Mouse (Mus musculus) intestine, postnatal 0 days (tissue): ENCODE data around the gene Trmt44. TPM values are rescaled to one million over a fixed set of nuclear protein-coding genes. Genes with fewer than 3 reads are reported as not detected.

ENCODE experiments used
- ATAC-seq: fragments of 200-750 bp; cut with Nextera tagmentation; 2 replicates; pipeline ENCODE4 v1.8.0; 2017; ENCODE audit warnings: mild to moderate bottlenecking, moderate TSS enrichment, moderate library complexity
- H3K27ac ChIP-seq: fragments of 300-500 bp; sonication (generic); 2 replicates; pipeline ENCODE4 v1.5.1; 2014; ENCODE audit warnings: mild to moderate bottlenecking, low read depth, low read length, moderate library complexity
- H3K27me3 ChIP-seq: fragments of 300-500 bp; sonication (generic); replicated peaks from 2 replicates; pipeline ENCODE4 v1.6.1; 2014; ENCODE audit warnings: low read length, mixed read lengths; ENCODE audit not compliant: control insufficient read depth, insufficient read depth
- H3K36me3 ChIP-seq: fragments of 300-500 bp; sonication (generic); 2 replicates; pipeline ENCODE4 v1.6.1; 2014; ENCODE audit warnings: mild to moderate bottlenecking, moderate library complexity; ENCODE audit not compliant: control insufficient read depth, insufficient read depth
- H3K4me1 ChIP-seq: fragments of 300-500 bp; sonication (generic); replicated peaks from 2 replicates; pipeline ENCODE4 v1.6.1; 2014; ENCODE audit warnings: antibody characterized with exemption, low read length, mixed read lengths; ENCODE audit not compliant: control insufficient read depth, insufficient read depth
- H3K4me2 ChIP-seq: fragments of 300-500 bp; sonication (generic); replicated peaks from 2 replicates; pipeline ENCODE4 v1.6.1; 2014; ENCODE audit warnings: low read depth, mild to moderate bottlenecking, moderate library complexity
- H3K4me3 ChIP-seq: fragments of 300-500 bp; sonication (generic); 2 replicates; pipeline ENCODE4 v1.5.1; 2014; ENCODE audit warnings: low read depth, low read length
- H3K9ac ChIP-seq: fragments of 300-500 bp; sonication (generic); 2 replicates; pipeline ENCODE4 v1.6.1; 2014; ENCODE audit warnings: mild to moderate bottlenecking, low read depth, low read length
- H3K9me3 ChIP-seq: fragments of 300-500 bp; sonication (generic); 2 replicates; pipeline ENCODE4 v1.6.1; 2016; ENCODE audit warnings: mixed run types; ENCODE audit not compliant: control insufficient read depth
- CTCF ChIP-seq: sonication (generic); IDR thresholded peaks from 2 replicates; pipeline ENCODE4 v1.5.1; 2016; ENCODE audit warnings: low read depth, mild to moderate bottlenecking, control low read depth, antibody characterized with exemption, moderate library complexity
- WGBS: fragments of 180-500 bp; shearing (Covaris S2); extraction: QIAGEN DNeasy Blood & Tissue Kit; methylation state at CpG from one replicate; pipeline ENCODE4 v1.1.7; 2014; 5-methylcytosine and 5-hydroxymethylcytosine counted together
- polyA plus RNA-seq: library from polyadenylated mRNA; unstranded; fragments of >200 nt; fragmentation: Nextera tagmentation; extraction: Ambion mirVana; gene quantifications from 2 replicates; pipeline ENCODE4 v1.2.1, GENCODE M21; 2015

The Trmt44 gene
- polyA plus RNA-seq, 1 experiment from 2014 or later: 3.6 TPM

DNA sequence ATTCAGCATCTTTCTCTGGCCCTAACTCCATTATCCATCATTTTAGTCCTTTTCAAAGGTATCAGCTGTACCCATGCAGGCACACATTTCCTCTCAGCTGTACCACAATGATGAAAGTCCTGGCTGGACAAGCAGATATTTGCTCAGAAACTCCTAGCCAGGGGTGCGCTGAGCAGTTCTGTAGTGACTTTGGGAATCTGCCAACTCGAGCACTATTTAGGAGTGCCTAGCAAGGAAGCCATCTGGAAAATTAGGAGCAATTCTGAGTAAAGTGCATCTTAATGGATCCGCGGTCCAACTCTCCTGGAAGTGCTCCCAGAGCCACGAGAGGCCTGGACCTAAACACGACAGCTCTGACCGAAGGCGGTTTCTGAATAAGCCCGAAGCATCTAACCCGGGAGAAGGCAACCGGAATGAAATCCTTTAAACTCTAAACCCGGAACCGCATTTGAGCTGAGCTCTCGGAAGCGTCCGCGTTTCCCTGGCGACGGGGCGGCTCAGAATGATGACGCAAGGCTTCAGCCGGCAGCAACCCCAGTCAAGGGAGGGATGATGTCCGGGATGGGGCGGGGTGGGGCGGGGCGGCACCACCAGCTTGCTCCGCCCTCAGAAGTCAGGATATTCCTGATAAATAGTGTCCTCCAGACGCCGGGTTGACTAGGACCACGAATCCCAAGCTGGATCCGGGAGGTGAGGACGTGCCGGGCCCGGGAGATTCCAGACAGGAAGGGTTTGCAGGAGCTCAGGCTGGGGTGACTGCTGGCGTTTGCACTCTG, 7.8 kb upstream of the Trmt44 start, which contains the start of gene Acox3:
Gene Acox3 (plus strand): TSS at position 596 of the 776 bp plus-strand sequence.
- H3K36me3 ChIP-seq: no peaks in the 10 kb centered on the region; the same call in 1 of the 2 replicates
- H3K9me3 ChIP-seq: no peaks in the 10 kb centered on the region
- H3K4me3 ChIP-seq: peak within 1 kb of the TSS; percentile 68
- peak within 1 kb of the TSS; percentile 57 for H3K9ac ChIP-seq
- ATAC-seq: peak; percentile 91
- peak within 1 kb of the TSS; percentile 80 for H3K27ac ChIP-seq
- TF ChIP-seq CTCF: no peak
- H3K4me2 ChIP-seq: peak within 1 kb of the TSS; percentile 75
- 0 out of 2 replicates have a peak, but pooled peaks cover 4% of the 10 kb centered on the region for H3K27me3 ChIP-seq
- WGBS: 1% methylated on average over 35 of the region's 35 CpGs
- 0 out of 2 replicates have a peak, but pooled peaks cover 8% of the 10 kb centered on the region for H3K4me1 ChIP-seq

DNA sequence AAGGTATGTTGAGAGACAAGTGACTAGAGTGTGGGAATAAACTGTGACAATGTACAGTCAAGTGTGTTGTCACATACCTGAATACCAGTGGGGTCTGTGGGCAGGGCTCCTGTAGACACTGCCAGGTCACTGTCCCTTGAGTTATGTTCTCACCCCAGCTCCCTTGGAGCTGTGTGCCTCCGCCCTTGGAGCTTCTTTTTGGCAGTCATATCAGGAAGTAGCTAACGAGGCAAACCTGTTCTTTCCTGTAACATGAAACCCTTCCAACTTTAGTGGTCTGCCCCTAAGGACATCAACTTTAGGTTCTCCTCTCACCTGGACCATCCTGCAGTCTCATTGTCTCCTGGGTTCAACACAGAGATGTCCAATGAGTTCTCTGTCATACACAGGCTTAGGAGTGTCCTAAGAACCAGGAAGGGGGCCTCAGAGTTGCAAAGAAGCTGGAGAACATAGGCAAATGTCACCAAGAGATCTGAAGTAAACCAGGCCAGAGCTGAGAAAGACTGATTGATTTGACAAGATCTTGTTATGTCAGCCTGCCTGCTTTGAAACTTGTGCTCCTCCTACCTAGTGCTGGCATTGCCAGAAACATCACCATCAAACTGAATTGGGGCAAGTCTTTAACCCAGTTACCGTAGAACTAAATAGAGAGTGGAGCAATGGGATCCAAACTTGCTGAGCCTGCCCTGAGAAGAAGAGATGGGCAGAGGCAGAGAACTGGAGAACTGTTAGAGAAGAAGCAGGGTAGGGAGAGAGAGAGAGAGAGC, 5.5 kb upstream of the Trmt44 start:
- H3K9ac ChIP-seq: no peak overlapping the region
- H3K4me1 ChIP-seq: 0 out of 2 replicates have a peak, but pooled peaks cover 8% of the 10 kb centered on the region
- WGBS: 43% methylated on average over 3 of the region's 3 CpGs
- H3K9me3 ChIP-seq: no peaks in the 10 kb centered on the region
- no peak overlapping the region for H3K4me3 ChIP-seq
- no peaks in the 10 kb centered on the region for H3K36me3 ChIP-seq
- TF ChIP-seq CTCF: no peak
- 0 out of 2 replicates have a peak, but pooled peaks cover 4% of the 10 kb centered on the region for H3K27me3 ChIP-seq
- no peak overlapping the region for H3K27ac ChIP-seq
- ATAC-seq: no peak
- no peak overlapping the region for H3K4me2 ChIP-seq

DNA sequence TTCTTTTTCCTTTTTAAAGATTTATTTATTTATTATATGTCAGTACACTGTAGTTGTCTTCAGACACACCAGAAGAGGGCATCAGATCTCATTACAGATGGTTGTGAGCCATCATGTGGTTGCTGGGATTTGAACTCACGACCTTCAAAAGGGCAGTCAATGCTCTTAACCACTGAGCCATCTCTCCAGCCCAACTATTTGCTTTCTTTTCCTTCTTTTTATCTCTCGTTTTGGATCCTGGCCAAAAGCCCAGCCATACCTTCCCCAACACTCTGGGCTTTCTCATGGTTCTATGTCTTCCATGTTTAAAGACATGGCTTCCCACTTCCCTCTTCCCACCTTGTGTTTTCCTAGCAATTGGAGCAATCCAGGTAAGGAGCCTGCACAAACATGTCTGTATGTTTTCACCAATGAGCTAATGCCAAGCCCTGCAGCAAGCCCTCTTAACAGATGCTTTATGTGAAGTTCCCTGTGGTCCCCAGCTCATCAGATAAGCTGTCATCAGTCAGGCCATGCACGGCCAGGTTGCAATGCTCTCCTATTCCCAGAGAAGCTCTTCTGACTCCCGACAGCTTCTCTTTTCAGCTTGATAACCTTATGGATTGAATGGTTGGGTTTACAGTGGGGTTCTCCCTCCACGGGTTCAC, 4.5 kb upstream of the Trmt44 start:
- H3K4me3 ChIP-seq: no peak overlapping the region
- H3K36me3 ChIP-seq: no peaks in the 10 kb centered on the region
- no peak overlapping the region for H3K27ac ChIP-seq
- H3K4me1 ChIP-seq: 0 out of 2 replicates have a peak, but pooled peaks cover 10% of the 10 kb centered on the region
- no peak for ATAC-seq
- no peaks in the 10 kb centered on the region for H3K9me3 ChIP-seq
- no peak overlapping the region for H3K4me2 ChIP-seq
- 0 out of 2 replicates have a peak, but pooled peaks cover 4% of the 10 kb centered on the region for H3K27me3 ChIP-seq
- no peak for TF ChIP-seq CTCF
- no peak overlapping the region for H3K9ac ChIP-seq
- 39% methylated on average over 5 of the region's 5 CpGs for WGBS

DNA sequence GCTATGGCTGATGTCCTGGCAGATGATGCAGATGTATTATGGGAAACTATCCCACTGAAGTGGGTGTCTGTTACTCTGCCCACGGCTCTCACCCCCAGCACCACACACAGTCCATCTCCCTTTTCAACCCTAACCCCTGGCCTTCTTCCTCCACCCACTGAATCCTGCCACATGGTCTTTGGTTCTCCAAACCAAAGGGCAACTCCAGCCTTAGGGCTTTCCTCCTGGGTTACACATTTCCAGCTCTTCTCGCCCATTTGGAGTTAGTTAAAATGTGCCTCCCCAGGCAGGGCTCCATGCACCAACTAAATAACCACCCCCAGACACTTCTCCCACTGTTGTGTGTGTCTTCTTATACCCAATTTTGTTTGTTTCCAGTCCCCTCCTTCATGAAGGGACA, 3.5 kb upstream of the Trmt44 start:
- no peak for TF ChIP-seq CTCF
- Histone ChIP-seq H3K4me3 (no peak overlapping the region), H3K36me3 (no peaks in the 10 kb centered on the region), H3K4me1 (peaks cover 10% of the 10 kb centered on the region; the same call in 1 of the 2 replicates), H3K9ac (no peak overlapping the region), H3K27me3 (0 out of 2 replicates have a peak, but pooled peaks cover 4% of the 10 kb centered on the region), H3K9me3 (no peaks in the 10 kb centered on the region), H3K4me2 (no peak overlapping the region), H3K27ac (no peak overlapping the region; the same call in 1 of the 2 replicates)
- ATAC-seq: no peak
- WGBS: 78% methylated on average over 2 of the region's 2 CpGs

DNA sequence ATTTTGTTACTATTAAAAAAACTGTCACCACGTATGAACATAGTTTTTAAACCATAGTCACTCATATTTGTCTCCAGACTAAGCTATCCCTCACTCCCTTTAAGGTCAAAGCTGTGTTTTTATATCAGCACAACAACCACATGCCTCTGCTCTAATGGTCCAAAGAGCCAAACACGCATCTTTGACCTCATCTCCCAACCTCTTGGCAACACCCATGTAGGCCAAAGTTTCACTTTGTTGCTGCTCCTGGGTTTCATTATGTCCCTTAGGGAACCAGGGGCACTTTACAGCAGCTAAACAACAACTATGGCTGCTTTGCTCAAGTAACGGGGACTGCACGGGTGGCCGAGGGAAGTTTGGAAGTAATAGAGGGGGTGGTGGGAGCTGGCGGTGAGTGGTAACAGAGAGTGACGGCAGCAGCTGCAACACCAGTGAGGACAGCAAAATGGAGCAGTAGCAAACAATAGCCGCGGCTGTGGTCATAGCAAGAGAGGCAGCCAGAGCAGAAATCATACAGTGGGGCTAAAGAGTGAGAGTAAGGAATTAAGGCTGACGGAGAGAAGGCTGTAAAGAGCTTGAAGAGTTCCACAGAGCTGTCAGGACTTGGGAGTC, 1.6 kb upstream of the Trmt44 start:
- TF ChIP-seq CTCF: no peak
- peaks cover 8% of the 10 kb centered on the region; the same call in 1 of the 2 replicates for H3K4me1 ChIP-seq

More for the DNA sequence above, 1.6 kb upstream of the Trmt44 start:
- WGBS: 91% methylated on average over 10 of the region's 10 CpGs
- Histone ChIP-seq H3K27ac (no peak overlapping the region), H3K36me3 (peaks cover 9% of the 10 kb centered on the region; the same call in 1 of the 2 replicates), H3K4me2 (no peak overlapping the region), H3K27me3 (0 out of 2 replicates have a peak, but pooled peaks cover 4% of the 10 kb centered on the region), H3K9me3 (no peaks in the 10 kb centered on the region), H3K4me3 (no peak overlapping the region), H3K9ac (no peak overlapping the region)
- no peak for ATAC-seq
